Mouse (Mus musculus) brain, embryonic 14.5 days (tissue): ENCODE results near the gene Il20rb.

ENCODE experiments used
- CTCF ChIP-seq: fragments of 200-500 bp; IDR thresholded peaks from 2 replicates; pipeline ENCODE4 v1.5.1; 2012; ENCODE audit warnings: inconsistent platforms, mild to moderate bottlenecking, moderate library complexity, borderline replicate concordance; ENCODE audit not compliant: insufficient read depth, insufficient read length; ENCODE audit errors: extremely low read depth
- POLR2A ChIP-seq: fragments of 200-500 bp; IDR thresholded peaks from 2 replicates; pipeline ENCODE4 v1.6.1; 2012; ENCODE audit warnings: mild to moderate bottlenecking, inconsistent platforms, borderline replicate concordance; ENCODE audit not compliant: poor library complexity, insufficient read depth, insufficient read length, severe bottlenecking; ENCODE audit errors: extremely low read depth

DNA sequence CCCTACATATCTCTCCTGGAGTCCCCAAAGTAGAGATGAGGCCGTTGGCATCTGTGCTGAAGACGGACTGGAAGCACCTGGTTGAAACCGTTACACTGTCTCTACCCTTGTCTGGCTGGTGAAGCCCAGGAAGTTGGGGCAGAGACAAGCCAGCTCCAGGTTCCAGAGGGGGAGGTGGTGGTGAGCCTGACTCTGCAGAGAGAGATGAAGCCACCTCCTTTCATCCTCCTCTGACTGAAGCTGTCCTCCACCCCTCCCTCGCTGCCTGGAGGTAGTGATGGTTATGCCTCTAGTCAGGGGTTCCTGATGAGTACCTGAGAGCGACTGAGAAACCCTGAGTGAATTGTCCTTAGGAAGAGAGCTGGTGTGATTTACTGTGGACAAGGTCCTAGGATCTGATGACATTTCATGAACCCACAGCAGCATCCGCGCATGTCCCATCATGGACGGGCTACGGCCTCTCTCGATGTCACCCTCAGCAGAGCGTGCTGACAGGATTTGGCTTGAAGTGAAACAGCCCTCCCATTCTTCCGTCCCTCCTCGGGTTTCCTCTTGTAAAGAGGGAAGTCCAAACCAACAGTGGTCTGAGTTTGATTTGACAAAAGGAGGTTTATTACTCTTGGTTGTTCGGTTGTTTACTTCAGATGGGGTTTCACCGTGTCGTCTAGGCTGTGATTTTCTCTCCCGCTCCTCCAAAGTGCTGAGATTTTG, 28.5 kb downstream of the Il20rb start:
- no peak for TF ChIP-seq CTCF
- no peak for TF ChIP-seq POLR2A
